Mouse (Mus musculus): ENCODE data around the gene Lhfpl3. TPM values are rescaled to one million over a fixed set of nuclear protein-coding genes. Genes with fewer than 3 reads are reported as not detected.

The Lhfpl3 gene
- total RNA-seq, 2 experiments from 2014 or later, result not detected

DNA sequence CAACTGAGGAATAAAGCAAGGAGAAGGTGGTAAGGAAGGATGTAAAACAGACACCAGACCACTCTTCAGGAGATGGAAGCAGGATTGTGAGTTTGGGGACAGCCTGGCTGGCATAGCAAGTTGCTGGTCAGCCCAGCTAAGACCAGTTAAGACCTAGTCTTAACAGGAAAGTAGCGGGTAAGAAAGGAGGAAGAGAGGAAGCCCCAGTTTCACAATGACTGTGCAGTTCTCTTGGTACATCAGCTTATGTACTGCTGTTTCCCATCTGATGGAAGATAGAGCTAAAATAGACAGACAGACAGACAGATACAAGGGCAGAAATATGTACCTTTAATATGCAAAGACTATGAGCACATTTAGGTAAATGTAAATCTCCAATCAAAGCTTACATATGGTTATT, 171.3 kb downstream of the Lhfpl3 start:
- no peak for DNase-seq (ENCODE audit: low spot score)
- intact Hi-C loops (cut with DNase I), result no loop called here

DNA sequence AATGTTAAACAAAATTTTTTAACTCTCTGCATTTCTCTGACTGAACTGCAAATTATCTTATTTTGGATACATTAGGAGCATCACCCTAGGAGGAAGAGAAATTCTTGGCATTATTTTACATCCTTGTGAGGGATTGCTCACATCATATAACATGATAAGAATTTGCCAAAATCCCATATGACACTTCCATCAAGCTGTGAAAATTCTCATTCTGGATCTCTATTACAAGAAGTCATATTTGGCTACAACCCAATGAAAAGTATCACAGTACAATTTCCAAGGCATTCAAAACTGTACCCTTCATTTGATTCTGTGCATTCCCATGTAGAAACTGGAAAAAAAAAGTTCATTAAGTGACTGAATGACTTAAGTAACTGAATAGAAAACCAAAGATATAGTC, 180.3 kb downstream of the Lhfpl3 start:
- no peak for DNase-seq (ENCODE audit: low spot score)
- intact Hi-C loops (cut with DNase I), result no loop called here

DNA sequence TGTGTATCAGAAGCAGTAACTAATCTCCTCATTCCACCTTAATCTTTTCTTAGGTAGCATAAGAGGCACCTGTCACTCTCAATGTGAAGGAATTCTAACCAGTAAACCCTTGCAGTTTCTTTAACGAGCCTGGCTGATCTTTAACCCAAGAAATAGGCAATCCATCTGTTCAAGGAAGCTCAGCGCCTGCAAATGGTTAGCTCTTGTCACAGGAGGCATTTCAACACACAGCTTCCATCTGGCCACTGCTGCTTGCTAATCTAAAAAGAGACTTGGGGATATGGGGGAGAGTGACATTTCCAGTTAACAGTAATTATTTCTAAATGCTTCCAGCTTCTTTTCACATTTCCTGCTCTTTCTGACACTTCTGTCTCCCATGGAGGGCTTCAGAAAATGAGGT, 182.9 kb downstream of the Lhfpl3 start:
- intact Hi-C loops (cut with DNase I), result no loop called here
- no peak for DNase-seq (ENCODE audit: low spot score)

DNA sequence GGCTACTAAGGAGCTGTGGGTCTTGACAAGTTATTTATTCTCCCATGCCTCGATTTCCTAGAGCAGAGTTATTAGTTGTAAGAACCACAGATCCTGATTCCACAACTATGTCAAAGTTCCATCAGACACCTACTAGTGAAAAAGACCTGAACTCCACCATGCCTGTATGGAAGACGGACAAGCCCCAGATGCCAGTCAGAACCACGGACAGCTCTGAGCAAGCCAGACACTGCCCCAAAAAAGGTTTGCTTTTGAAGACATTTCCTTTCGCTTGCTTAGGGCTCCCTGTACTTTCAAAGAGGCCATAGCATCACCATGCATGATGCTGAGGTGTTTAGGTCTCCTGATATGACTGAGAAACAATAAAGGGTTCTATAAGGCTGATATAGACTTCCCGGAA, 197.4 kb downstream of the Lhfpl3 start:
- no peak for DNase-seq (ENCODE audit: low spot score)
- intact Hi-C loops (cut with DNase I), result no loop called here

DNA sequence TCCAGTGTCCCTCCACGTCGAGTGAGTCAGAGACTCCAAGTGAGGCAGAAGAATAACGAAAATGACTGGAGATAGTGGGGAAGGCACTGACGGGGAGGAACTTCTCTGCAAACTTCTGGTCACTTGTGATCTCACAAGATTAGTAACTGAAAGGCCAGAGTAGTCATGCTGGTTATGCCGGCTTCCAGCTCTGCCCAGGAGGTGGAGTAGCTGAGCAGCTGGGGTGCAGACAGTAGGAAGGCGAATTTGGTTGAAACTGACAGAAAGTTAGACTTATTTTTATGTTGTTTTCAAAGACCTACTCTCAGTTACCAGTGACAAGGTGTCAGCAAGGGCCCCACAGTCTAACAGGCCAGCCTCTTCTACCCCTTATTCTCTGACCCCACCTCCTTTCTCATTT, 217.4 kb downstream of the Lhfpl3 start:
- intact Hi-C loops (cut with DNase I), result loop anchor here (1.0 kb wide), 1 partner anchor 262 kb away; no protein-coding TSS in a partner anchor
- no peak for DNase-seq (ENCODE audit: low spot score)

DNA sequence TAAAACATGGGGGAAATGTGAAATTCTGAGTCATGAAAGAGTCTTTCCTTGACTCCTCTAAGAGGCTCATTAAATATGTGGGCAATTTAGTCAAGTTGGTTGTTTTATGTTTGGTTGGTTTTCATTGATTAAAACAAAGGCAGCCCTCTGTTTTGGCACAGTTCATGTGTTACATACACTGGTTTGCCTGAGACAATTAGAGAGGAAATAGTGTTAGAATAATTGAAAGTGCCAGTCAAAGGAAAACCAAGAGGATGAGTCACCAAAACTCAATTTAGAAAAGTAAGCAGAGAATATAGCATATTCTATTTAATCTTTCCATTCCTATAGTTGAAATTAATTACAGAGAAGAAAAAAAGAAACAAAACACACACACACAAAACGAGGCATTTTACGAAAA, 240.9 kb downstream of the Lhfpl3 start:
- intact Hi-C loops (cut with DNase I), result no loop called here
- no peak for DNase-seq (ENCODE audit: low spot score)

DNA sequence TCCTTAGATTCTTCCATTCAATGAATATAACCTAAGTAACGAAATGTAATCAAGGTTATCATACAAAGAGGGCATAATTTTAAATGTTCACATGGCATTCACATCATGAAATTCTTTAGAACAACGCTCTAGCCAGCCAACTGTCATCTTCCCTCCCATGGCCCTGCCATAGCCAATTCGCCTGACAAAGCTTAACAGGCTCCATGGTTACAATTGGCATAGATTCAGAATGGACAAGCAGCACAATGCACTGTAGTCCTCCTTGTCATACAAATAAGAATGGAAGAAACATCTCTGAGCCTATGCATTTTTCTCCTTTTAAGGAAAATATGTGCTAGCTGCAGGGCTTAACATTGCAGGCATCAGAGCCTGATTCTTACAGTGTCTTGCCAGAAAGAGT, 254.0 kb downstream of the Lhfpl3 start:
- DNase-seq (ENCODE audit: low spot score), result no peak
- intact Hi-C loops (cut with DNase I), result no loop called here

DNA sequence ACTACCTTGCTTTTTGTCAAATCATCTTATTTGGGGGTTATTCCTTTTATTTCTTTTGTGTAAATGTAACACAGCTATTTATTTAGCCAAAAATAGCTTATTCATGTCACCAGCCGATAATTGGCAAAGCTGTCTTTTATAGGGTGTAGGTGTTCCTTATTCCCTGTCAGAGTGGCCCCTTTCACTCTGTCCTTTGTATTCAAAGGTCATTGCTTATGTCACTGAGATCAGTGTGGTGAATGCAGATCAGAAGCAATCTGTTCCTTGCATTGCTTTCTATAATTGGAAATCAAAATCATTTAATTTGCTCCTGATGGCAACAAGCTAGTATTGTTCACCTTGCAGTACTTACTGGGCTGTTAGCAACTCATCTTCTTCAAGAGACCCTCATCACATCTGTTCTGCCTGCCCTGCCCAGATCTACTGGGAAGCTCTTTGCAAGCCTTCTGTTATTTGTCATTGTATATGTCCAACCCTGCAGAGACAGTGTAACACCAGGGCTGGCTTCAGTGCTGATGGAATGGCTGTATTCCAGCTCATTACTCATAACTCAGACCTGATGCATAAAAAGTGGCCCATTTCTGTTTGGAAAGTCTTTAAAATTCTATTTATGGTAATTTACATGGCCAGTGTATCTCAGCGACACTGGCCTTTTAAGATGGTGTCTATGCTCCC, 257.4 kb downstream of the Lhfpl3 start:
- DNase-seq (ENCODE audit: low spot score), result no peak
- intact Hi-C loops (cut with DNase I), result no loop called here

DNA sequence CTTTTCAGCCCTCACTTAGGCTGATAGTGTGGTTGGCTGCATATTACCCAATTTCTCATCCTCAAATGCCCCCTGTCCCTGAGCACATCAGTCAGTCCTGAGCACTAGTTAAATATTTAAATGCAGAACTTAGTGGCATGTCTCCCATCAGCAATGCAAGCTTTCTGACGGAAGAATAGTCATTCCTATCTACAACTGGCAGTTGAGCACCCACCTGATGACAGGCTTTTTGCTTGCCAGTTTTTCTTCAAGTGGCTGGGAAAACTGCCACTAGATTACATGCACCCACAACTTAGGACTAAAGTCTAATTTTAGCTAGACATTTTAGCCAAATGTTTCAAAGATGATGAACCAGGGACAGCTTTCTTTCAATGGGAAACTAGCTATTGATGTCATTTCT, 260.3 kb downstream of the Lhfpl3 start:
- DNase-seq (ENCODE audit: low spot score), result no peak
- intact Hi-C loops (cut with DNase I), result no loop called here

DNA sequence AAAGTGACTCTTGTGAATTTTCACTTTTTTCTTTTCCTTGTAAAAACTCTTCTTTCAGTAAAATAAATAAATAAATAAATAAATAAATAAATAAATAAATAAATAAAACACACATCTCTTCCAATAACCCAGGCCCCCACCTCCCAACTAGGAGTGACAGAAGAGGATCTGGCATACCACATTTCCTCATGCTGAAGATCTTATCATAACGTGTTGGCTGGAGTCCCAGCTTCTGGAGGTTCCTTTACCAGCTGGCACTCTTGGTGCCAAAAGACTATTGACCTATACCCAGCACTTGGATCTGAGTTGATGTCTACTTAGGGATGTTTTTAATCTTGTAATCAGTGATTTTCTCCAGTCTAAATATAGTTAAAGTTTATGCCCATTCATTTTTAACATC, 264.6 kb downstream of the Lhfpl3 start:
- DNase-seq (ENCODE audit: low spot score), result no peak
- intact Hi-C loops (cut with DNase I), result no loop called here

DNA sequence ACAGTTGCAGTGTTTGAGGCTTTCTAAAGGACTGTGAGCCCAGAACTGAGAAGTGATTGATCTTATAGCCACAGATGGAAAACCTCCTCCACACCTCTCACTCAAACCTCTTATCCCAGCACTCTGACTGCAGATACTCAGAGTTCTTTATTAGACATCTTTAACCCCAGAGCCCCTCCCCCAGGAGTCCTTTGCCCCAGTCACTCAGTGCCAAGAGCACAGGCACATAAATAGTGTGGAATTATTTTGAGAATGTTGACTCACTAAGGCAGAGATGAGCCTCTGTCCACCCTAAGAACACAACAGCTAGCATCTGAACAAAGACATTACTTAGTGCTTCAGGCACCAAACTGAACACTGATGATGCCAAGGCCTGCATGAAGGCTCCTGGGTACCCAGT, 268.1 kb downstream of the Lhfpl3 start:
- intact Hi-C loops (cut with DNase I), result no loop called here
- DNase-seq (ENCODE audit: low spot score), result no peak

DNA sequence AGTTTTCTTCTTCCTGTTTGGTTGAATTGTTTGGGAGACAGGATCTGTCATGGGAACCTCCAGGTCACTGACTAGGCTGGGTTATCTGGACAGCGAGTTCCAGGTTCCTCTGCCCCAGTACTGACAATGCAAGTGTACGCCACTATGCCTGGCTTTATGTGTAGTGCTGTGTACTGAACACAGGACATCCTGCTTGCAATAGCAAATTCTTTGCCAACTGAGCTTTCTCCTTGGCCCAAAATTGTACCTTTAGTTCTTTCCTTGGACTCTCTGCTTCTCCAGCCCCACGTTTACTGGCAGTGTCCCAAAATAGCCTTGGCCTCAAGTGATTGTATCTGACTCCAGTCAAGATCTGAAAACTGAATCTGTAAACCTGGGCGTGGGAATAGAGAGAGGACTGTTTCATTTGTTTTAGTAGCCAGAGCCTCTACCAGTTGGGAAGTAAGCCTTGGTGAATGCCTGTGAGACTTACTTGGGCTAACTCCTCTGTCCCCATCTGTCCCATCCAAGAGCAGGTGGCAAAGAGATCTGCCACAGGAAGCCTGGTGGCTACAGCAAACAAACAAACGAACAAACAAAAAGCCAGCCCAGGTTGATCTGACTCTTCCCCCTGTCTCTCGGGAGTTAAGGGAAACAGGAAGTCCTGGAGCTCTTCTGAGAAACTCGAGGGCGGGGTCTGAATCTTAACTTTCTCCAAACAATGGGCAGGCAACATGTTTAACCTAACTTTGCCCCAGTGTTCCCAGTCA, 269.9 kb downstream of the Lhfpl3 start:
- intact Hi-C loops (cut with DNase I), result no loop called here
- no peak for DNase-seq (ENCODE audit: low spot score)

DNA sequence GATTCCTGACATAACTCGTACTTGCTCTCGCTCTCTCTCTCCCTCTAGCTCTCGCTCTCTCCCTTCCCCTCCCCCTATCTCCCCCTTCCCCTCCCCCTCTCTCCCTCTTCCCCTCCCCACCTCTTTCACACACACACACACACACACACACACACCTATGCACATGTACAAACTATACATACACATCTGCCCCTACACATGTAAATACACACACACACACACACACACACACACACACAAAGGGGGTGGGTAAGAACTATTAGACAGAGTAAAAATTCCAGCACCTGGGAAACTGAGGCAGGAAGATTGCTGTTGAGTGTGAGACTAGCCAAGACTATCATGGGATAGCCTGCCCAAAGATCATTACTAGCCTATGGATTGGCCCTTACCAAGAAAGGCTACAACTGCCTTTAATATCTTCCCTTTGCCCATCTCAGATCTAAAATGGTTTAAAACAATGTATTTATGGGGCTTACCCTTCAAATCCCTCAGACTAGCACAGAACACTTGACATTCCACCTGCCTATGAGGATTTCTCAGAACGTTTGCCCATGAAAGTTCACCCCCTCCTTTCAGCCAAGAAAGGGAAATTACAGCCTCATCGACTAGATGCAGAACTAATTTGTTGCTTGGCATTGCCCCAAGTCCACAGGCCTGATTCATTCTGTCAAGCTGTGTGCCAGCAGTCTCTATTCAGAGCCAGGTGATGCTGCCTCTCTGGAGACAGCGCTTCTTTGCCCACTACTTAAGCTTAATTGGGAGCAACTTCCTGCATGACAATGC, 289.3 kb downstream of the Lhfpl3 start:
- intact Hi-C loops (cut with DNase I), result no loop called here
- DNase-seq (ENCODE audit: low spot score), result no peak

DNA sequence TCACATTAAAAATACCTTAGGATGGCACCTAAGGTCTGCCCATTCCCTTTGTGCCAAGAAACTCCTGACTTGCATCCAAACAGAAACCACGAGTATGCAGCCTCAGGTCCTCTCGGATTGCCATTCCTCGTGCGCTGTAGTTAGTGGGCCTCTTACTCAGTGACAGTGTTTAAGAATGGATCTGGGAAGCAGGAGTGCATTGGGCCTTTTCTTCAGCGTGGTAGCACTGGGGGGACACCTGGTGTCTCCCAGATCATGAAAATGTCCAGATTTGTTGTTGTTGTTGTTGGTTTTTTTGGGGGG, 289.8 kb downstream of the Lhfpl3 start:
- DNase-seq (ENCODE audit: low spot score), result no peak
- intact Hi-C loops (cut with DNase I), result no loop called here

DNA sequence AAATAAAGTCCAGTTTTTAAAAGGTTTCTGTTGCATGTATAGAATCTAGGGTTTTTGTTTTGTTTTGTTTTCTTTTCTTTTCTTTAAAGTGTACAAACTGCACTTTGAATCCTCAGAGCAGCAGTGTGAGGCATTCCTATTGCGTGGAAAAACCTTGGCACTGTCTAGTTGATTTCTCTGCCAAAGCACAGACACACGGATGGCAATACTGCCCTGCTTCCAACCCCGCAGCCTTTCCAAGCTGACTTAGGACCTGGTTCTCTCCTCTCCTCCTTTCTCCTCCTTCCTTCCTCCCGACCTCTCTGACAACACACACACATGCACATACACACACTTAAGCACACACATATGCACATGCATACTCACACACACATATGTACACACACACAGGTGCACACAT, 294.6 kb downstream of the Lhfpl3 start:
- DNase-seq (ENCODE audit: low spot score), result no peak
- intact Hi-C loops (cut with DNase I), result no loop called here

DNA sequence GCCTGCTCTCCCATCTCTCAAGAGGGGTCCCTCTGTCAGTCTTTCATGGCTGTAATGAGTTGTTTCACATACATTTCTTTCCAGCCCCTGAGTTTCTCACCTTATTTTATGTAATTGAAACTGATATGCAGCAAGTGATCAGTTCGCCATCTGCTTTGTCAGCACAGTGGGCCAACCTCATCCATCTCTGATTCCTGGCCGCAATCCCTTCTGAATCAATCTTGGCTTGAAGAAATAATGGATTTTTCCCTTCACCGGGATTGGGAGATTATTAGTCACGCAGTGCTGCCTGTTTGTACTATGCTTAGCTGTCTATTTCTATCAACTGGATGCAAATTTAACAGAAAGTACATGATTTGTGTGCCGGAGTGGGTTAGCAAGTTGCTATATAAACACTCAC, 297.0 kb downstream of the Lhfpl3 start:
- intact Hi-C loops (cut with DNase I), result no loop called here
- no peak for DNase-seq (ENCODE audit: low spot score)

DNA sequence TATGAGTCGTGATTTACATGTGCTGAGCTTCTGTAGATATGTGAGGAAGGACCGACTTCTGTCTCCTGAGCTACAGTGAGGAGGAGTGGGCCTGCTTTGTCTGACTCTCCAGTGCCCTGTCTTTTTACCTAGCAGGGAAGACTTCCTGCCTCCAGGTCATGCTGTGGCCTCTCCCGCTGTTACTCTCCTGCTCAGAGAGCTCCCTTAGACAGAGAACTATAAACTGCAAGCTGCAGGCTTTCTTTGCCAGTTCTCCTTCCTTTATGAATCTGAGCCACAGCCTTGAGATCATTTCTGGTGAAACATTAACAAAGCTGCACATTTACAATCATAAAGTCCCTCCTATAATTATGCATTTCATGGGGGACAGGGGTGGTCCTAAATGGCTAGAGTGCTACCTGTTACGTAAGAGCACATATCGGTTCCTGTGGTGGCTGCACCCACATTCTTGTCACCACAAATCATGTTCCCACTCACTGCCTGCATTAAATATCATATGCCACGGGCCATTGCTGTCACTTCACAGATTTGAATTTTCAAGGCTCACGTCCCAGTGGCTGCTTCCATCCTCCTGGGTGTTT, 303.3 kb downstream of the Lhfpl3 start:
- no peak for DNase-seq (ENCODE audit: low spot score)
- intact Hi-C loops (cut with DNase I), result no loop called here

DNA sequence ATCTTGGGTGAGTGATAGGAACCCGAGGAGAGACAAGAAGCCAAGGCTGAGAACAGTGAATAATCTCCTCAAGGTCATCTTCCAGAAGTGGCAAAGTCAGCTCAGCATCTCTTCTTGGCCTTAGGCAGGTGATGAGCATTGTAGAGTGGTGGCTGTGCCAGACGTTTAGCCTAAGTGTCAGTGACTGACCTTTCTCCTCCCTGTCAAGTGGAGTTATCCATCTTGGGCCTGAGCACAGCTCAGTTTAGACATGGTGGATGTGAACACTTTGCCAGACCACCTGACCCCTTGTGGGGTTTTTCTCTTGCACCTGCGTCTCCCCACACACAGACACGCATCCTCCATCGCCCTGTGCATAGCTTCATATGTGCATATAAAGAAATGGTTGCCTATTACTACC, 305.6 kb downstream of the Lhfpl3 start:
- intact Hi-C loops (cut with DNase I), result no loop called here
- DNase-seq (ENCODE audit: low spot score), result no peak

DNA sequence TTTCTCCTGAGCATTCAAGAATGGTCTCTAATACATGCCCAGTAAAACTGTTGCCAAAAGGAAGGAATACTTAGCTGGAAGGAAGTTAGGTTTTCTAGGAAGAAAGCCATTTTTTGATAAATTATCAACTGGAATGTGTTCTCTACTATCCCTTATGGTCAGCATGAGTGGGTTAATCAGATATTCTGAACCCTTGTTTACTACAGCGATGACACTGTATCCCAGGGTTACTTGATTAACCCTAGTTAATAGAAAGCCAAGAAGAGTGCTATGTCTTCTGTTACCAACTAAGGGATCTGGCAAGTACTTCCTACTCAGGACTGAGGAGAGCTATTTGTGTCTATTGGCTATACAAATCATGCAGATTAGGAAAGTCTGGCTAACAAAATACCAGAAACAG, 349.0 kb downstream of the Lhfpl3 start:
- intact Hi-C loops (cut with DNase I), result no loop called here
- no peak for DNase-seq (ENCODE audit: low spot score)

DNA sequence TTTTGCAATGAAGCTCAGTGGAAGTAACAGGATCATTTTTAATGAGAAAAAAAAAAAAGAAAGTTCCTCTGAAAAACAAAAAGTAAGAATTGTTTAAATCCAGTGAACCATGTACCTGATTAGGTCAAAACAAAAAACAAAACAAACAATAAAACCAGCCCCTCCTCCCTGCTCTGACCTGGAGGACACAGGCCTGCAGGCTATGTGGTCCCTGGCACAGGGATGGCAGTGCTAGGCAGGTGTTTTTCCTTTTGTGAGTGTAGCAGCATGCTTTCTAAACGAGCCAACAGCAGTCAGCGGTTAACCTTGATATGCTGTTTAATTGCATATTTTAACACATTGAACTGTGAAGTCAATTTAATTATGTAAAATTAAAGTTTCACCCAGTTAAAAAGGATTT, 360.7 kb downstream of the Lhfpl3 start:
- intact Hi-C loops (cut with DNase I), result no loop called here
- no peak for DNase-seq (ENCODE audit: low spot score)

DNA sequence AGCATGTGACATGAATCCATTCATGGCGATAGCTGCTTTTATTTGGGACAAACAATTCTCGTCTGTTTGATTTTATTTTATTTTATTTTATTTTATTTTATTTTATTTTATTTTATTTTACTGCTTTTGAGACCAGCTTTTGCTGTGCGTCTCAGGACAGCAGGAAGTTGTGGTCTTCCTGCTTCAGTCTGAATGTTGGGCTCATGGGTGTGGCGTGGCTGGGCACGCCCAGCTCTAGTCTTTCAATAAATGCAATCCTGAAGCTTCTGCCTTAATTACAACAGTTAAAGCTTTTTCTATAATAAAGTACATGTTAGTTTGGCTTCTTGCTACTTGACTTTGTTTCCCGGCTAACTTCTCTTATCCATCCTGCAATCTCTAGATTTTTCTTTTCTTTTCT, 365.4 kb downstream of the Lhfpl3 start:
- DNase-seq (ENCODE audit: low spot score), result no peak
- intact Hi-C loops (cut with DNase I), result no loop called here
